Mouse (Mus musculus): ENCODE data around the gene Ptprd.

- TF ChIP-seq CTCF (IDR thresholded peaks at IDR 0.05; ENCODE audit: extremely low read depth, insufficient read depth, insufficient read length, insufficient replicate concordance) (no peak), POLR2A (IDR thresholded peaks at IDR 0.05; ENCODE audit: low read depth, low read length) (no peak)
Measured at GRCm38 (mm10) chr4:76237827-76238226, 1973.9 kb downstream of the Ptprd start.
